Mouse (Mus musculus) testis, postnatal 10 days (tissue): ENCODE measurements around the gene Ogdhl.
"Not testable (repeated sequence)": the region's sequence is repeated elsewhere in the genome, so short reads cannot be mapped to it uniquely, and the experiment has no call there.

Source experiments
- DNase-seq: peaks from one replicate; pipeline ENCODE4 v3.0.0; 2021; ENCODE audit warnings: low spot score

Ogdhl gene

GRCm38 (mm10) chr14:32321732-32322685, at the start of gene Ogdhl:
Gene Ogdhl, plus strand, starts transcription at chr14:32322019.
- peak; percentile 94 for DNase-seq

- DNase-seq, result no peak
These were observed 20.2 kb upstream of the Ogdhl start for GRCm38 (mm10) chr14:32301622-32302021.

GRCm38 (mm10) chr14:32302423-32302822, 19.4 kb upstream of the Ogdhl start:
- no peak for DNase-seq

GRCm38 (mm10) chr14:32304921-32305320, 16.9 kb upstream of the Ogdhl start:
- no peak for DNase-seq

- DNase-seq, result peak; percentile 83
These were observed 11.9 kb upstream of the Ogdhl start for GRCm38 (mm10) chr14:32309876-32310275.

GRCm38 (mm10) chr14:32311381-32312035, 10.3 kb upstream of the Ogdhl start:
- no peak for DNase-seq

GRCm38 (mm10) chr14:32317822-32318221, 4.0 kb upstream of the Ogdhl start:
- DNase-seq, result no peak

GRCm38 (mm10) chr14:32323221-32323620, 1.4 kb downstream of the Ogdhl start:
- no peak for DNase-seq

- DNase-seq, result no peak
These were observed 5.5 kb downstream of the Ogdhl start for GRCm38 (mm10) chr14:32327366-32327765.

- no peak for DNase-seq
These were observed 11.0 kb downstream of the Ogdhl start for GRCm38 (mm10) chr14:32332515-32333445.

GRCm38 (mm10) chr14:32336021-32336420, 14.2 kb downstream of the Ogdhl start:
- DNase-seq, result no peak

- DNase-seq, result no peak
These were observed 14.7 kb downstream of the Ogdhl start for GRCm38 (mm10) chr14:32336547-32336946.

- no peak for DNase-seq
These were observed 20.0 kb downstream of the Ogdhl start for GRCm38 (mm10) chr14:32341823-32342222.

GRCm38 (mm10) chr14:32344176-32344575, 22.4 kb downstream of the Ogdhl start:
- DNase-seq, result no peak

- no peak for DNase-seq
These were observed 22.9 kb downstream of the Ogdhl start for GRCm38 (mm10) chr14:32344694-32345093.

- no peak for DNase-seq
These were observed 25.5 kb downstream of the Ogdhl start for GRCm38 (mm10) chr14:32347307-32347706.

- DNase-seq, result not testable (repeated sequence)
These were observed 29.5 kb downstream of the Ogdhl start for GRCm38 (mm10) chr14:32351181-32351920.

- no peak for DNase-seq
These were observed 42.5 kb downstream of the Ogdhl start for GRCm38 (mm10) chr14:32364359-32364758.

- DNase-seq, result no peak
These were observed 47.9 kb downstream of the Ogdhl start for GRCm38 (mm10) chr14:32369756-32370155.

GRCm38 (mm10) chr14:32372510-32372909, 50.7 kb downstream of the Ogdhl start:
- no peak for DNase-seq

- DNase-seq, result no peak
These were observed 57.7 kb downstream of the Ogdhl start for GRCm38 (mm10) chr14:32379395-32380098.
